Mouse (Mus musculus): ENCODE results near the gene Edar. TPM values are rescaled to one million over a fixed set of nuclear protein-coding genes. Genes with fewer than 3 reads are reported as not detected.

The Edar gene
- polyA plus RNA-seq, 1 experiment from 2014 or later, result 1.4 TPM

- DNase-seq (ENCODE audit: low spot score), result no peak
Measured at GRCm38 (mm10) chr10:58601946-58602345, 73.5 kb downstream of the Edar start.

GRCm38 (mm10) chr10:58601431-58601901, 74.0 kb downstream of the Edar start:
- DNase-seq (ENCODE audit: low spot score), result no peak

GRCm38 (mm10) chr10:58600983-58601382, 74.5 kb downstream of the Edar start:
- DNase-seq (ENCODE audit: low spot score), result no peak

GRCm38 (mm10) chr10:58600151-58600550, 75.3 kb downstream of the Edar start:
- DNase-seq (ENCODE audit: low spot score), result no peak

- no peak for DNase-seq (ENCODE audit: low spot score)
Measured at GRCm38 (mm10) chr10:58595821-58596220, 79.6 kb downstream of the Edar start.

GRCm38 (mm10) chr10:58595197-58595596, 80.3 kb downstream of the Edar start:
- no peak for DNase-seq (ENCODE audit: low spot score)

- DNase-seq (ENCODE audit: low spot score), result no peak
Measured at GRCm38 (mm10) chr10:58594486-58594885, 81.0 kb downstream of the Edar start.

- no peak for DNase-seq (ENCODE audit: low spot score)
Measured at GRCm38 (mm10) chr10:58585427-58586223, 89.8 kb downstream of the Edar start.

- no peak for DNase-seq (ENCODE audit: low spot score)
Measured at GRCm38 (mm10) chr10:58560521-58560920, 114.9 kb downstream of the Edar start.

- peak; percentile 46 for DNase-seq (ENCODE audit: low spot score)
Measured at GRCm38 (mm10) chr10:58559901-58560300, 115.6 kb downstream of the Edar start.

GRCm38 (mm10) chr10:58559098-58559497, 116.4 kb downstream of the Edar start:
- DNase-seq (ENCODE audit: low spot score), result peak; percentile 54

GRCm38 (mm10) chr10:58554693-58555387, 120.6 kb downstream of the Edar start:
- no peak for DNase-seq (ENCODE audit: low spot score)

Other genes starting within 250 kb of the Edar start
- 19.3 and 21.8 TPM in 2 replicates for gene Ranbp2, start 228.7 kb downstream of the Edar start, polyA plus RNA-seq (2015; fragmentation: Nextera tagmentation; extraction: Ambion mirVana)
- gene Ccdc138, start 177.7 kb downstream of the Edar start, polyA plus RNA-seq (2015; fragmentation: Nextera tagmentation; extraction: Ambion mirVana), result 6.2 and 9.3 TPM in 2 replicates
- not detected in 2 replicates for gene Gm17542, start 42.6 kb upstream of the Edar start, polyA plus RNA-seq (2015; fragmentation: Nextera tagmentation; extraction: Ambion mirVana)
- 1.0 and 2.0 TPM in 2 replicates for gene Sh3rf3, start 137.7 kb upstream of the Edar start, polyA plus RNA-seq (2015; fragmentation: Nextera tagmentation; extraction: Ambion mirVana)